Mouse (Mus musculus) CH12.LX (cell line): ENCODE data around the gene Gzmm. TPM values are rescaled to one million over a fixed set of nuclear protein-coding genes. Genes with fewer than 3 reads are reported as not detected.

Experiments
- DNase-seq: peaks from one replicate; pipeline ENCODE4 v3.0.0-alpha.2; 2013; ENCODE audit errors: extremely low read depth
- H3K27ac ChIP-seq: 2 replicates; pipeline ENCODE4 v1.5.1; 2012; ENCODE audit warnings: low read depth, mild to moderate bottlenecking, control low read depth, moderate library complexity; ENCODE audit not compliant: insufficient read depth
- H3K27me3 ChIP-seq: replicated peaks from 2 replicates; pipeline ENCODE3; 2012; ENCODE audit warnings: inconsistent platforms
- H3K36me3 ChIP-seq, 2 experiments: replicated peaks in 1 of 2; 2 replicates each; pipeline versions ENCODE3 to v1.6.1; 2012; ENCODE audit warnings: inconsistent platforms in 1 of 2, low read length in 1 of 2, mild to moderate bottlenecking in 1 of 2, mixed read lengths in 1 of 2, moderate library complexity in 1 of 2; ENCODE audit not compliant: control insufficient read depth in 1 of 2, insufficient read depth in 1 of 2
- H3K4me1 ChIP-seq, 2 experiments: 2 replicates each; pipeline ENCODE4 v1.6.1; 2012; ENCODE audit warnings: inconsistent platforms in 1 of 2, moderate library complexity in 1 of 2; ENCODE audit not compliant: insufficient read depth in 2 of 2, control insufficient read depth in 1 of 2
- H3K4me2 ChIP-seq: 2 replicates; pipeline ENCODE4 v1.6.1; 2012; ENCODE audit warnings: low read depth, mild to moderate bottlenecking, control low read depth; ENCODE audit not compliant: poor library complexity, insufficient read depth, severe bottlenecking
- H3K4me3 ChIP-seq, 3 experiments: fragments of 150-350 bp in 1 of 3; sonication (generic) in 1 of 3; replicated peaks in 1 of 3; 2 replicates each; pipeline versions ENCODE3 to v1.5.1; 2011 to 2012; ENCODE audit warnings: low read depth in 2 of 3, low read length in 2 of 3, mild to moderate bottlenecking in 2 of 3, moderate library complexity in 2 of 3, control low read depth in 1 of 3, improper control_type of control experiment in 1 of 3, inconsistent platforms in 1 of 3, mixed read lengths in 1 of 3; ENCODE audit not compliant: poor library complexity in 1 of 3
- H3K79me2 ChIP-seq: replicated peaks from 2 replicates; pipeline ENCODE4 v1.6.1; 2012; ENCODE audit warnings: mild to moderate bottlenecking, moderate library complexity; ENCODE audit not compliant: control insufficient read depth, poor library complexity, insufficient read depth, severe bottlenecking; ENCODE audit errors: extremely low read depth
- H3K9ac ChIP-seq: 2 replicates; pipeline ENCODE4 v1.6.1; 2012; ENCODE audit warnings: low read depth, mild to moderate bottlenecking, control low read depth, moderate library complexity; ENCODE audit not compliant: insufficient read depth
- H3K9me3 ChIP-seq: replicated peaks from 2 replicates; pipeline ENCODE3; 2012; ENCODE audit warnings: low read length, inconsistent platforms, mixed read lengths
- CHD1 ChIP-seq: IDR thresholded peaks from 2 replicates; pipeline ENCODE4 v1.6.1; 2012; ENCODE audit warnings: low read depth, low read length, improper control_type of control experiment, inconsistent platforms
- E2F4 ChIP-seq: IDR thresholded peaks from 2 replicates; pipeline ENCODE4 v1.6.1; 2011; ENCODE audit warnings: low read depth, low read length, improper control_type of control experiment; ENCODE audit not compliant: insufficient replicate concordance
- EP300 ChIP-seq: IDR thresholded peaks from 2 replicates; pipeline ENCODE4 v1.6.1; 2011; ENCODE audit warnings: low read length, improper control_type of control experiment
- ETS1 ChIP-seq: conservative IDR thresholded peaks from 2 replicates; pipeline ENCODE4 v1.6.1; 2012; ENCODE audit warnings: low read depth, mild to moderate bottlenecking, inconsistent platforms, low read length, improper control_type of control experiment, moderate library complexity
- GABPA ChIP-seq: IDR thresholded peaks from 2 replicates; pipeline ENCODE4 v1.6.1; 2012; ENCODE audit warnings: low read depth, low read length, improper control_type of control experiment, inconsistent platforms; ENCODE audit not compliant: insufficient replicate concordance
- JUN ChIP-seq: IDR thresholded peaks from 2 replicates; pipeline ENCODE4 v1.6.1; 2011; ENCODE audit warnings: low read depth, mild to moderate bottlenecking, low read length, improper control_type of control experiment, moderate library complexity; ENCODE audit not compliant: insufficient read depth
- MXI1 ChIP-seq: IDR thresholded peaks from 2 replicates; pipeline ENCODE4 v1.6.1; 2011; ENCODE audit warnings: mild to moderate bottlenecking, low read depth, low read length, improper control_type of control experiment
- MYC ChIP-seq: IDR thresholded peaks from 2 replicates; pipeline ENCODE4 v1.6.1; 2011; ENCODE audit warnings: low read depth, mild to moderate bottlenecking, improper control_type of control experiment, low read length
- NELFE ChIP-seq: IDR thresholded peaks from 2 replicates; pipeline ENCODE4 v1.6.1; 2011; ENCODE audit warnings: low read depth, low read length, improper control_type of control experiment
- PAX5 ChIP-seq: IDR thresholded peaks from 2 replicates; pipeline ENCODE4 v1.6.1; 2012; ENCODE audit warnings: low read length, inconsistent platforms, mixed read lengths
- TBP ChIP-seq: conservative IDR thresholded peaks from 2 replicates; pipeline ENCODE4 v1.6.1; 2011; ENCODE audit warnings: low read depth, low read length, improper control_type of control experiment
- TCF12 ChIP-seq: IDR thresholded peaks from 2 replicates; pipeline ENCODE4 v1.6.1; 2014; ENCODE audit warnings: low read depth, mild to moderate bottlenecking, inconsistent platforms, low read length, improper control_type of control experiment
- USF2 ChIP-seq: conservative IDR thresholded peaks from 2 replicates; pipeline ENCODE4 v1.6.1; 2011; ENCODE audit warnings: low read depth, low read length, improper control_type of control experiment
- ZC3H11A ChIP-seq: IDR thresholded peaks from 2 replicates; pipeline ENCODE4 v1.6.1; 2012; ENCODE audit warnings: low read depth, mild to moderate bottlenecking, inconsistent platforms, low read length, improper control_type of control experiment
- ZKSCAN1 ChIP-seq: IDR thresholded peaks from 2 replicates; pipeline ENCODE4 v1.6.1; 2012; ENCODE audit warnings: low read depth, inconsistent platforms, low read length, improper control_type of control experiment, borderline replicate concordance
- ZMIZ1 ChIP-seq: IDR thresholded peaks from 2 replicates; pipeline ENCODE4 v1.6.1; 2012; ENCODE audit warnings: low read depth, mild to moderate bottlenecking, inconsistent platforms, low read length, improper control_type of control experiment
- dilution Hi-C: fragments of 300-500 bp; cut with MboI; formaldehyde crosslinking; loops from 2 replicates; pipeline ENCODE4 v1.14.3; 2020; ENCODE audit warnings: low sequenced_read_pairs; ENCODE audit not compliant: extremely low pct_unique_long_range_greater_than_20kb, extremely low pct_ligation_motif_present
- in situ Hi-C: fragments of 300-500 bp; cut with MboI; formaldehyde crosslinking; loops from 3 replicates; pipeline ENCODE4 v1.14.3; 2019; ENCODE audit warnings: low sequenced_read_pairs, low pct_ligation_motif_present, low pct_unique_long_range_greater_than_20kb, mixed read lengths
- polyA plus RNA-seq: library from polyadenylated mRNA; unstranded; fragments of >175 nt; gene quantifications from 2 replicates; pipeline ENCODE4 v1.2.1, GENCODE M21; 2012; ENCODE audit warnings: low read depth; ENCODE audit not compliant: insufficient read length
- total RNA-seq, 2 experiments: library from RNA; depleted of rRNA; stranded (reverse); fragments of 300-350 nt in 1 of 2; fragments of >200 nt in 1 of 2; gene quantifications; 2 replicates each; pipeline ENCODE4 v1.2.3; 2012 to 2014

Gzmm gene
- total and polyA plus RNA-seq, 3 experiments, result 0.17 to 0.73 (median 0.59) TPM

DNA sequence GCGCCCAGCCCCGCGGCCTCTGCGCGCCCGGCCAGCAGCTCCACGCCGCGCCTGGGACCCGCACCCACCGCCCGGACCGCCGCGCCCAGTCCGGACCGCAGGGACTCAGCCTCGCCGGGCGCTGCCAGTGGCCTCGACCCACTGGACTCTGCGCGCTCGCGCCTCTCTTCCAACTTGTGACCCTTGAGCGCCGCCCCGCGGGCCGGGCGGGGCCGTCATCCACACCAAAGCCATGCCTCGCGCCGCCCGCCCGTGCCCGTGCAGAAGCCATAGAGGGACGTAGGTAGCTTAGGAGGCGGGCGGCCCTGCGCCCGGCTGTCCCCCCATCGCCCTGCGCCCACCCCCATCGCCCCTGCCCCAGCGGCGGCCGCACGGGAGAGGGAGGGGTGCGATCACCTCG lies 46.5 kb downstream of the Gzmm start:
- Histone ChIP-seq H3K4me2 (no peak overlapping the region), H3K79me2 (no peaks in the 10 kb centered on the region), H3K9me3 (peaks cover 35% of the 10 kb centered on the region), H3K9ac (no peak overlapping the region), H3K27me3 (no peaks in the 10 kb centered on the region), H3K27ac (no peak overlapping the region), H3K4me1 (no peaks in the 10 kb centered on the region), H3K4me3 (no peak overlapping the region), H3K36me3 (peaks cover 72 to 83% of the 10 kb centered on the region in 2 experiments)
- in situ Hi-C loops (no loop called here), dilution Hi-C loops (no loop called here)
- TF ChIP-seq EP300, result no peak
- no peak for TF ChIP-seq ZMIZ1
- no peak for TF ChIP-seq NELFE
- TF ChIP-seq ZKSCAN1, result no peak
- TF ChIP-seq ETS1, result no peak
- TF ChIP-seq MXI1, result no peak
- TF ChIP-seq USF2, result no peak
- TF ChIP-seq TCF12, result no peak
- TF ChIP-seq MYC, result no peak
- no peak for TF ChIP-seq PAX5
- TF ChIP-seq GABPA, result no peak
- TF ChIP-seq ZC3H11A, result no peak
- no peak for DNase-seq

DNA sequence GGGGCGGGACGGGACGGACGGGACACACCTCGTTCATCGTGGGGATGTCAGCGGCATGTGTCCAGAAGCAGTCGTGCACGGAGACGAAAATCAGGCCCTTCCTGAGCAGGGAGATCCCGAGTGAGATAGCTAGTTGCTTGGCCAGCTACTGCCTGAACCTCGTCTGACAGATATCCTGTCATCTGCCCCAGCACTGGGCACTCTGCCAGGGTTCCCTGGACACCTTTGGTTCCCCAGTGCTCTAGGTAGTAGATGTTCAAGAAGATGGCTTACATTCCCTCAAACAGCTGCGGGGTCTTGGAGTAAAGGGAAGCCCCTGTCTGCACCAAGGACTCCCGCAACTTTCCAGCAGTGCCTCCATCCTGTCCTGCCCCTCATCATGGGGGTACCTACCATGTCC lies 47.9 kb downstream of the Gzmm start:
- Histone ChIP-seq H3K36me3 (peaks cover 85 to 95% of the 10 kb centered on the region in 2 experiments), H3K4me3 (no peak overlapping the region), H3K4me2 (no peak overlapping the region), H3K27ac (no peak overlapping the region), H3K4me1 (no peaks in the 10 kb centered on the region), H3K79me2 (no peaks in the 10 kb centered on the region), H3K27me3 (no peaks in the 10 kb centered on the region), H3K9me3 (peaks cover 35% of the 10 kb centered on the region), H3K9ac (no peak overlapping the region)
- dilution Hi-C loops (no loop called here), in situ Hi-C loops (no loop called here)
- no peak for TF ChIP-seq TBP
- no peak for TF ChIP-seq EP300
- TF ChIP-seq E2F4, result no peak
- no peak for TF ChIP-seq PAX5
- TF ChIP-seq CHD1, result no peak
- no peak for TF ChIP-seq MXI1
- no peak for TF ChIP-seq JUN
- no peak for DNase-seq
